Mouse (Mus musculus) liver, embryonic 14.5 days (tissue): ENCODE measurements around the gene Nkx2-3. TPM values are rescaled to one million over a fixed set of nuclear protein-coding genes. Genes with fewer than 3 reads are reported as not detected.

Experiments used
- ATAC-seq: fragments of 200-750 bp; cut with Nextera tagmentation; 2 replicates; pipeline ENCODE4 v1.8.0; 2017; ENCODE audit warnings: moderate number of reproducible peaks, mild to moderate bottlenecking, moderate library complexity; ENCODE audit not compliant: insufficient read depth
- DNase-seq, 3 experiments: peaks; one replicate each; pipeline ENCODE4 v3.0.0-alpha.2; 2012 to 2013; ENCODE audit warnings: low read depth in 3 of 3, low spot score in 3 of 3
- H3K27ac ChIP-seq: fragments of 300-500 bp; sonication (generic); 2 replicates; pipeline ENCODE4 v1.5.1; 2014; ENCODE audit warnings: moderate library complexity, mild to moderate bottlenecking, control low read depth, inconsistent platforms
- H3K27me3 ChIP-seq: fragments of 300-500 bp; sonication (generic); 2 replicates; pipeline ENCODE4 v1.6.1; 2014; ENCODE audit warnings: mild to moderate bottlenecking, low read length, moderate library complexity; ENCODE audit not compliant: control insufficient read depth, insufficient read depth
- H3K36me3 ChIP-seq: fragments of 300-500 bp; sonication (generic); replicated peaks from 2 replicates; pipeline ENCODE4 v1.6.1; 2014; ENCODE audit warnings: low read depth; ENCODE audit not compliant: control insufficient read depth, insufficient read depth
- H3K4me1 ChIP-seq, 2 experiments: fragments of 200-500 bp in 1 of 2; fragments of 300-500 bp in 1 of 2; sonication (generic) in 1 of 2; replicated peaks; 2 replicates each; pipeline ENCODE4 v1.6.1; 2012 to 2014; ENCODE audit warnings: antibody characterized with exemption in 1 of 2, inconsistent platforms in 1 of 2, low read length in 1 of 2; ENCODE audit not compliant: control insufficient read depth in 2 of 2, insufficient read depth in 2 of 2
- H3K4me2 ChIP-seq: fragments of 300-500 bp; sonication (generic); 2 replicates; pipeline ENCODE4 v1.6.1; 2014; ENCODE audit warnings: low read depth, mild to moderate bottlenecking, control low read depth, moderate library complexity
- H3K4me3 ChIP-seq, 2 experiments: fragments of 200-500 bp in 1 of 2; fragments of 300-500 bp in 1 of 2; sonication (generic) in 1 of 2; 2 replicates each; pipeline ENCODE4 v1.5.1; 2012 to 2014; ENCODE audit warnings: low read depth in 2 of 2, low read length in 2 of 2, mild to moderate bottlenecking in 2 of 2, control low read depth in 1 of 2, inconsistent platforms in 1 of 2, moderate library complexity in 1 of 2; ENCODE audit not compliant: insufficient read depth in 1 of 2
- H3K9ac ChIP-seq: fragments of 300-500 bp; sonication (generic); replicated peaks from 2 replicates; pipeline ENCODE4 v1.6.1; 2014; ENCODE audit warnings: mild to moderate bottlenecking, control low read depth, moderate library complexity
- H3K9me3 ChIP-seq: fragments of 300-500 bp; sonication (generic); 2 replicates; pipeline ENCODE4 v1.6.1; 2016; ENCODE audit warnings: low read length, mixed read lengths; ENCODE audit not compliant: control insufficient read depth
- CTCF ChIP-seq: IDR thresholded peaks from 2 replicates; pipeline ENCODE4 v1.5.1; 2016; ENCODE audit warnings: antibody characterized with exemption, low read depth, control low read depth
- EP300 ChIP-seq: IDR thresholded peaks from 2 replicates; pipeline ENCODE4 v1.6.1; 2016; ENCODE audit warnings: antibody characterized with exemption, low read depth
- WGBS: fragments of 180-500 bp; shearing (Covaris S2); extraction: QIAGEN DNeasy Blood & Tissue Kit; methylation state at CpG from one replicate; pipeline ENCODE4 v1.1.7; 2014; ENCODE audit not compliant: insufficient replicate concordance; 5-methylcytosine and 5-hydroxymethylcytosine counted together
- polyA plus RNA-seq, 2 experiments: library from polyadenylated mRNA; depleted of rRNA in 1 of 2; stranded (reverse) in 1 of 2; unstranded in 1 of 2; fragments of >200 nt; fragmentation: Nextera tagmentation in 1 of 2; extraction: Ambion mirVana in 1 of 2; gene quantifications; 2 replicates each; pipeline versions ENCODE4 v1.2.1 to v1.2.3; 2012 to 2014

The Nkx2-3 gene
- polyA plus RNA-seq, 2 experiments, result 0.06 to 0.07 TPM

DNA sequence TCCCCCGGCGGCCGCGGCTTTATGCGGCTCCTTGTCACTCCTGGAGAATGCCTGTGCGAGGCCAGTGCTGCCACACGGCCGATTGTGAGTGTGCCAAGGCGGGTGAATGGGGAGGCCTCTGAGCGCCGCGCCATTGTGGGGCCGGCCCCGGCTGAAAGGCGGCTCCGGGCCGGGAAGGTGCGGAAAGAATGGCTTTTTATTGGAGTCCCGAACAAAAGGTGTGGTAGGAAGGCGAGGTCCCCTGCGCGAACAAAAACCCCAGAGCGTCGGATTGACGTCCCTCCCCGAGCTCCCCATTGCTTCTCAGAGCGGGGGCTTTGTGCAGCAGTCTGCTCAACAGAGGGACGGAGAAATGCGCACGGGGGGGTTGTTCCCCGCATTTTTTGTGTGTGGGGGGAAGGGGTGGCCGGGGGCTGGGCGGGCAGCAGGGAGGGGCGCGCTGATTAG lies 4.3 kb downstream of the Nkx2-3 start:
- Histone ChIP-seq H3K4me3 (no peak overlapping the region), H3K4me2 (no peak overlapping the region), H3K27me3 (peaks cover 98% of the 10 kb centered on the region), H3K27ac (no peak overlapping the region), H3K9ac (no peak overlapping the region), H3K36me3 (no peaks in the 10 kb centered on the region), H3K4me1 (no peaks in the 10 kb centered on the region), H3K9me3 (no peaks in the 10 kb centered on the region)
- ATAC-seq (no peak), DNase-seq (no peak)
- TF ChIP-seq CTCF (no peak), EP300 (no peak)
- WGBS, result 1% methylated on average over 35 of the region's 35 CpGs

- H3K27me3 ChIP-seq, result peaks cover 97% of the 10 kb centered on the region
- H3K27ac ChIP-seq, result no peak overlapping the region
- H3K9ac ChIP-seq, result no peak overlapping the region
- H3K4me3 ChIP-seq, result no peak overlapping the region
- DNase-seq (no peak), ATAC-seq (no peak)
- H3K9me3 ChIP-seq, result no peaks in the 10 kb centered on the region
- H3K4me2 ChIP-seq, result no peak overlapping the region
- no peaks in the 10 kb centered on the region for H3K36me3 ChIP-seq
- 8% methylated on average over 12 of the region's 12 CpGs for WGBS
- no peaks in the 10 kb centered on the region for H3K4me1 ChIP-seq
- TF ChIP-seq CTCF, result no peak
- no peak for TF ChIP-seq EP300
Observed at GRCm38 (mm10) chr19:43616889-43617288, 4.8 kb downstream of the Nkx2-3 start.

DNA sequence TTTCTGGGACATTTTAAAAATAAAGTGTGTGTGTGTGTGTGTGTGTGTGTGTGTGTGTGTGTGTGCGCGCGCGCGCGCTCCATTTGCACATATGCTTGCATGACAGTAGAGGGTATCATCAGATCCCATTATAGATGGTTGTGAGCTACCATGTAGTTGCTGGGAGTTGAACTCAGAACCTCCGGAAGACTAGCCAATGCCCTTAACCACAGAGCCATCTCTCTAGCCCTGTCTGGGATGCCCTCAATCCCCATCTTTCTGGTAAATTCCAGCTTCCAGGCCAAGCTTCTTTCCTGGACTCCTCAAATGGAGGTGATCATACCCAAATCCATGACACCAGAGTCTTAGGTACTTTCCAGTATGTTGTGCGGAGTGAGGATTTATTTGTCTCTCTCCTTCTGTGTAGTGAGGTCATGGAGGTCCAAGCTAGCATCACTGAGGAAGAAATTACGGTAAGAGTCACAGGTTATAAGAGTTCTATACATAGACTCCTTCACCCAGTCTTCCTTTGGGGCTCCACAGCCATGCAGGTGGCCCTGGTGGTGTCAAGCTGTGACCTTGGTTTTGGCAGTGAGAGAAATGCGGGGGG lies 5.7 kb downstream of the Nkx2-3 start:
- ATAC-seq (no peak), DNase-seq (no peak)
- Histone ChIP-seq H3K9me3 (no peaks in the 10 kb centered on the region), H3K27ac (no peak overlapping the region), H3K4me3 (no peak overlapping the region), H3K27me3 (peaks cover 91% of the 10 kb centered on the region), H3K36me3 (no peaks in the 10 kb centered on the region), H3K4me2 (no peak overlapping the region), H3K9ac (no peak overlapping the region), H3K4me1 (no peaks in the 10 kb centered on the region)
- TF ChIP-seq EP300 (no peak), CTCF (no peak)
- WGBS, result 53% methylated on average over 10 of the region's 10 CpGs

DNA sequence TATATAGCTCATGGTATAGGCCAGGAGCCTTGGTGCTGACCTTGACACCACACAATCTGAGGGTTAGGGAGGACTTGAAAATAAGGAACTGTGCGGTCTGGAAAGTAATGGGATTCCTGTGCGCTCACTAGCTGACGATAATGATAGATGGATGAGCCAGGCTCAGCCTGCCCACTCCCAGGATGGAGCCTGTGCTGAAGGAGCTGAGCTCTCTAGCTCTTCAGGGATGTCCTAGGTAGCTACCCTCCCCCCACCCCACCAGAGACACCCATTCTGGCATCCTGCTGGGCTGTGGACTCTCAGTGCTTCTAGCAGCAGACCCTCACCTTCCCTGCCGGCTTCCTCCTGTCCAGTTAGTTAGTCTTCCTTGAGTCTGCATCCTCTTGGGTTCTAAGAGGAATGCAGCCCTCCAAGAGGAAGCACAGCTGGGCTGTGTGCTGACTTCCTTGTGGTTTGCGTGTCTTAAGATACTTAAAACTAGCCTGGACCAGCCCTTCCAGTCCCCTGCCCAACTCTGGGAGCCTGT lies 6.4 kb downstream of the Nkx2-3 start:
- H3K4me2 ChIP-seq, result no peak overlapping the region
- peaks cover 87% of the 10 kb centered on the region for H3K27me3 ChIP-seq
- TF ChIP-seq EP300 (no peak), CTCF (no peak)
- H3K27ac ChIP-seq, result no peak overlapping the region
- ATAC-seq, result no peak
- no peaks in the 10 kb centered on the region for H3K36me3 ChIP-seq
- no peak overlapping the region for H3K4me3 ChIP-seq
- H3K9me3 ChIP-seq, result no peaks in the 10 kb centered on the region
- 3% methylated on average over 5 of the region's 5 CpGs for WGBS
- no peak for DNase-seq
- H3K9ac ChIP-seq, result no peak overlapping the region
- no peaks in the 10 kb centered on the region for H3K4me1 ChIP-seq

- Histone ChIP-seq H3K27ac (no peak overlapping the region), H3K4me2 (no peak overlapping the region), H3K9me3 (no peaks in the 10 kb centered on the region), H3K4me3 (no peak overlapping the region), H3K36me3 (no peaks in the 10 kb centered on the region), H3K4me1 (no peaks in the 10 kb centered on the region), H3K9ac (no peak overlapping the region), H3K27me3 (peaks cover 72% of the 10 kb centered on the region)
- DNase-seq (no peak), ATAC-seq (no peak)
- TF ChIP-seq EP300 (no peak), CTCF (no peak)
- WGBS, result 17% methylated on average over 18 of the region's 18 CpGs
Observed at GRCm38 (mm10) chr19:43619916-43620479, 7.9 kb downstream of the Nkx2-3 start.
